8 mouse cellular contexts compared by ENCODE assay signal in the genomic region with DNA sequence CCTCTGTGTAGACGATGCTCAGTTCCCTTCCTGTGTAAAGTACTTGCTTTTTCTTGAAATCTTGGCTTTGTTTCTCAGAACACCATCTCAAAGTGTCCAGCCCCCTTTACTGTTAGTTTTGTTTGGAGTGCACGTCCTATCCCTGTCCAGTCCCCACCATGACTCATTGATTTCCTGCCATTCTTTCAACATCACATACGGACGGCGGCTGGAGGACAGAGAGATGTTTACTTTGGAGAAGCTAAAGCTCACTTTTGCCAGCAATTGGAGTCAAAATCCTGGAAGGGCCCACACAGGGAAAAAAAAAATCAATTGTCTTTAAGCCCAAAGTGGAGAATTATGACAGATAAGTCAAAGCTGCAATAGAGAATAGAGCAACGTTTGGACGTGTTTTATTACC. TPM values are rescaled to one million over a fixed set of nuclear protein-coding genes. Genes with fewer than 3 reads are reported as not detected.
DNase-seq lines count a peak whose midpoint lies in the region; ATAC-seq and TF ChIP-seq lines count a peak whose summit lies in the region.

No protein-coding gene starts in this region.

- no peaks in the 10 kb centered on the region for H3K36me3 ChIP-seq in heart, embryonic 15.5 days
- H3K36me3 ChIP-seq in stomach, embryonic 16.5 days (ENCODE audit: control insufficient read depth, insufficient read depth, low read length) = no peaks in the 10 kb centered on the region

- TF ChIP-seq CTCF in left cerebral cortex, adult 2 months (IDR thresholded peaks at IDR 0.05) = no peak

- H3K27ac ChIP-seq in heart, embryonic 15.5 days = peak overlapping the region; percentile 78
- peak overlapping the region; percentile 77 for H3K27ac ChIP-seq in stomach, embryonic 16.5 days (ENCODE audit: low read length)
- H3K27ac ChIP-seq in left cerebral cortex, adult 2 months = no peak overlapping the region

- no peaks in the 10 kb centered on the region for H3K9me3 ChIP-seq in heart, embryonic 15.5 days (replicated peaks)
- H3K9me3 ChIP-seq in stomach, embryonic 16.5 days (replicated peaks; ENCODE audit: control insufficient read depth, low read length) = no peaks in the 10 kb centered on the region

- H3K4me1 ChIP-seq in heart, embryonic 15.5 days (replicated peaks) = 0 out of 2 replicates have a peak, but pooled peaks cover 5% of the 10 kb centered on the region
- 0 out of 2 replicates have a peak, but pooled peaks cover 6% of the 10 kb centered on the region for H3K4me1 ChIP-seq in stomach, embryonic 16.5 days (ENCODE audit: control insufficient read depth, insufficient read depth, low read length)

- DNase-seq in ovary, adult 18-20 months (ENCODE audit: low spot score) = peak; percentile 33
- no peak for DNase-seq in ovary, postnatal 10 days (ENCODE audit: low spot score)
- peak; percentile 13 to 48 for DNase-seq in kidney, postnatal 4 days
- DNase-seq in left cerebral cortex, adult 11 months (ENCODE audit: low spot score) = no peak
- DNase-seq in left cerebral cortex, adult 2 months (ENCODE audit: extremely low spot score in 1 of 2, low spot score in 2 of 2) = no peak
- no peak for DNase-seq in layer of hippocampus, postnatal 25 days (ENCODE audit: extremely low spot score in 1 of 2, low spot score in 1 of 2)

- no peak overlapping the region for H3K9ac ChIP-seq in heart, embryonic 15.5 days
- H3K9ac ChIP-seq in stomach, embryonic 16.5 days (ENCODE audit: low read length) = no peak overlapping the region

- 49% methylated on average over 7 of the region's 7 CpGs for WGBS in heart, embryonic 15.5 days
- 16% methylated on average over 7 of the region's 7 CpGs for WGBS in stomach, embryonic 16.5 days

- intact Hi-C loops in left cerebral cortex, adult 2 months (cut with DNase I) = no loop called here

- no peak overlapping the region for H3K4me2 ChIP-seq in heart, embryonic 15.5 days
- H3K4me2 ChIP-seq in stomach, embryonic 16.5 days (ENCODE audit: low read depth, low read length) = no peak overlapping the region

- ATAC-seq in heart, embryonic 15.5 days (replicated peaks; ENCODE audit: insufficient number of reproducible peaks, insufficient read depth, low FRiP score, low read depth) = peak; percentile 93
- ATAC-seq in stomach, embryonic 16.5 days (ENCODE audit: insufficient read depth, low FRiP score) = peak; percentile 80; the same call in 1 of the 2 replicates

- H3K27me3 ChIP-seq in heart, embryonic 15.5 days = no peaks in the 10 kb centered on the region
- no peaks in the 10 kb centered on the region for H3K27me3 ChIP-seq in stomach, embryonic 16.5 days (ENCODE audit: control insufficient read depth, insufficient read depth, low read length)

- no peak overlapping the region for H3K4me3 ChIP-seq in heart, embryonic 15.5 days
- H3K4me3 ChIP-seq in stomach, embryonic 16.5 days (replicated peaks; ENCODE audit: low read length) = no peak overlapping the region
- no peak overlapping the region for H3K4me3 ChIP-seq in left cerebral cortex, adult 2 months

RNA-seq across cellular contexts. Expression of a gene that starts 51.8 kb away (rescaled TPM):
- polyA plus RNA-seq in heart, embryonic 15.5 days (2015; fragmentation: Nextera tagmentation; extraction: Ambion mirVana) = not detected in 2 replicates
- not detected in 2 replicates for polyA plus RNA-seq in stomach, embryonic 16.5 days (2015; fragmentation: Nextera tagmentation; extraction: Ambion mirVana)
- total RNA-seq in left cerebral cortex, adult 2 months (2021) = not detected
- total RNA-seq in layer of hippocampus, postnatal 25 days (2021) = not detected

Comparison
In these comparisons a context has a peak if more than half of its experiments do, and no peak if none do; other contexts are left out.
1. DNase-seq: peak in ovary, adult 18-20 months (single experiment) and kidney, postnatal 4 days (2 of 2); none in ovary, postnatal 10 days (single experiment), left cerebral cortex, adult 11 months (single experiment), left cerebral cortex, adult 2 months (0 of 2) and layer of hippocampus, postnatal 25 days (0 of 2).